Mouse (Mus musculus) CD8-positive naive resting alpha-beta T cell, adult 2 months (primary cell): ENCODE measurements around the gene Trmu.
A peak's percentile ranks its signal among the peaks of the same experiment; 100 is the strongest.

Experiments used
- DNase-seq, 2 experiments: peaks; one replicate each; pipeline ENCODE4 v3.0.0; 2022; ENCODE audit warnings: low read depth in 2 of 2, low spot score in 2 of 2

Gene Trmu

DNA sequence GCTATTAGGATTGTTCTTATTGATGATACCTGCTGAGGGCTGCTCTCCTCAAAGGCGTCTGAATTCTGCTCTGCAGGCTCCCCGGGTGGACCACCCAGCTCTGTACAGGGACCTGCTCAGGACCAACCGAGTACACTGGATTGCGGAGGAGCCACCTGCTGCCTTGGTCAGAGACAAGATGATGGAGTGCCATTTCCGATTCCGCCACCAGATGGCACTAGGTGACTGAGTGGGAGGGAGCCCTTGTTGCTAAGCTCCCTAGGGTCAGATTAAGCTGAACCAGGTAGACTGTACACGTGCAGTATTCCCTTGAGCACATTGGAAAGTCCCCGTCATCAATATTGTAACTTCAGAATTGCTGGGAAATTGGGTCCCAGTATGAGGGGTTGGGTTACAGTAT is 17.2 kb downstream of the Trmu start:
- DNase-seq = peak; percentile 69 to 80

- no peak for DNase-seq
Observed at GRCm38 (mm10) chr15:85897113-85897512, 18.0 kb downstream of the Trmu start.

- no peak for DNase-seq
Observed at GRCm38 (mm10) chr15:85899396-85899795, 20.3 kb downstream of the Trmu start.

GRCm38 (mm10) chr15:85900318-85900717 is 21.2 kb downstream of the Trmu start:
- no peak for DNase-seq

GRCm38 (mm10) chr15:85900801-85901200 is 21.7 kb downstream of the Trmu start:
- no peak for DNase-seq

GRCm38 (mm10) chr15:85902505-85902904 is 23.4 kb downstream of the Trmu start:
- DNase-seq = no peak

DNA sequence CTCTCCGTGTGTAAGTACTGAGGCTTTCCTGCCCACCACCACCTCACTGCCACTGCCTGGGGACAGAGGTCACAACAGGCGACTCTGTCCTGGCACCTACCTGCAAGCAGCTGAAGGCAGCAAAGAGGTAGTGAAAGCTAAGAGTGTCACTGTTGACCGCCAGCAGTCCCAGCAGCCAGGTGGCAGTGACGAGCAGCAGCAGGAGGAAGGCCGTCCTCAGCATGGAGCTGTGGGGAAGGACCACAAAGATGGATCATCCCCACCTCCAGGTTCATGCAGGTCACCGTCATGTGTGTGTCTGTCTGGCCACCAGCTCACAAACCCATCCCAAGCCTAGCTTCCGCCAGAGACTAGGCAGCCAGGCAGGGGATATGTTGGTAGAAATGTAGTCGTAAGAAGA is 24.7 kb downstream of the Trmu start:
- no peak for DNase-seq

GRCm38 (mm10) chr15:85908660-85909491 is 29.8 kb downstream of the Trmu start:
- no peak for DNase-seq

GRCm38 (mm10) chr15:85909492-85909829 is 30.3 kb downstream of the Trmu start:
- no peak for DNase-seq

DNA sequence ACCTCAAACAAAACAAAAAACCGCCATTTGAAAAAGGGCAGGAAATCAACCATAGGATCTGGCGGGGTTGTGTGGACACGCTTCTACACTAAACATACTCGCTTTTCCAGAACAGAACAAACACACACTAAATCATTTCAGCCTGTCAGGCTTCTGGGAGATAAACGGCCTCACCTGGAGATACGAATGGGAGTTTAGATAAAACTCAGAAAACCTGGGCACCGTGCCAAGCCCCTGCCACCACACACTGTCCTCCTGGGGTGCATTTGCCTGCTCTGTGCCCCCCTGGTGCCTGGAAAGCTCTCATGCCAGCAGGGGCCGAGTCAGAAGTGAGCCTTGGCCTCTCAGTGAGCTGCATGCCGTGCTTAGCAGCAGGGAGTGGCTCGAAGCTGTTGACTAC is 30.8 kb downstream of the Trmu start:
- DNase-seq = no peak

GRCm38 (mm10) chr15:85913605-85914004 is 34.5 kb downstream of the Trmu start:
- DNase-seq = peak; percentile 68 to 80

DNA sequence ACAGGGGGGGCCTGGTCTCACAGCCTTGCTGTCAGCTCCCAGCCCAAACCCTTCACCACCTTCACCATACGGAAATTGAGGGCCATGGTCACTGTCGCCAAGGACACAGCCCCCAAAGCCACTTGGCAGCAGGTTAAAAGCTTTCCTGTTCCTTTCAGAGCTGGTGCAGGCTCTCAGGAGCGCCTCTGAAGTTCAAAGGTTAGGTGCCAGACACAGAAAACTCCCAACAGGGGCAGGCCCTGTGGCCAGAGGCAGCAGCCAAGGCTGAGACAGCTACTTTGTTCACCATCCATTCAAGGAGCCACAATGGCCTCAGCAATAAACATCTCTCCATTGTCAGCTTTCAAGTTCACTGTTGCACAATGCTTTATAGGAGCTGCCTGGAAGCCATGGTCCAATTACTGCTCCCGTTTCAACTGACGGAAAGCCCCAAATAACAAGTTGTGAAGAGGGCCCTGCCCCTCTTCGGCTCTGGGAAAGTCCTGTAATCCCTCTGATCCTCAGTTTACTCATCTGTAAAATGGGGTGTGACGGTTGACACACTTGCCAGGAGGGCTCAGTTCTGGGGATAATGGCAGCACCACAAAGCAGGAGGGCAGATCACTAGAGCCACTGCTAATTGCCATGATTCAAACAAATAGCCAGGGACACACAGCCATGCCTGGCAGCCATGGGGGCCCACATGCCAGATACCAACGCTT is 40.2 kb downstream of the Trmu start:
- DNase-seq = no peak

DNA sequence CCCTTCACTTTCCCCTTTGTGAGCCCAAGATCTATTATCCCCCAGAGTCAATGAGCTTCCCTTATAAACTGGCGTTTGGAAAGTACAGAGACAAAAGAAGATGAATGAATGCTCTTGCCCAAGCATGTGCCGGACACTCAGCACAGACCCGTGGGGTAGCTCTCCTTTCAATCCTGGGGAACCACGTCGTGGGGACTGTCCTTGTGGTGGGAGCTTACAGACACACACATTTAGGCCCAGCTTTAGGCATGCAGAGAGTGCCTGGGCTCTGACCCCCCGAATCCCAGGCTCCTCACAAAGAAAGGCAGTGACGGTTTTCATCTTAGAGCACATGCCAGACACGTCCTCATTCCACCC is 40.8 kb downstream of the Trmu start:
- no peak for DNase-seq

- no peak for DNase-seq
Observed at GRCm38 (mm10) chr15:85921855-85922254, 42.7 kb downstream of the Trmu start.

- no peak for DNase-seq
Observed at GRCm38 (mm10) chr15:85928161-85928560, 49.0 kb downstream of the Trmu start.

- no peak for DNase-seq
Observed at GRCm38 (mm10) chr15:85935627-85936049, 56.5 kb downstream of the Trmu start.
